Comparison of ENCODE assay signal across 15 mouse cellular contexts in the genomic region with DNA sequence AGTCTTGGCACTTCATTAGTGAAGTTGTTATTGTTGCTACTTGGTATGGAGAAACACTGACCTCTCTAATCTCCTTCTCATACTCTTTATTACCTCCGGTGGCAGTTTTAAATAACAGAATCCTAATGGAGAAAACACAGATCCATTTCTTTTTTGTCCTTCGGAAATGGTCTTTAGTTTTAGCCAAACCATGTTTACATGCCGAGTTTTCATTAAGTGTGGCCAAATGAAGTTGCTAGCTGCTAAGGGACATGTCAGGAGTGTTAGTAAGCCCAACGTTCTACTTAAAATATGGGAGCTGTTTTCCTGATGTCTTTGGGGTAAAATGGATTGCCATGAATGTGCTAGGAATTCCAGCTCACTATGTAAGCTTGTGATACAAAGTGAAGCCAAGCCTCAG.
"Had no signal": no experiment of that assay in that cellular context is flagged by ENCODE, and none has a peak within 500 bp of the region (broad histone marks: within the 10 kb centered on the region; RNA-seq: fewer than 3 reads in every experiment).

No protein-coding gene starts in this region.

- H3K4me1 ChIP-seq: neural tube, embryonic 15.5 days; stomach, embryonic 15.5 days had no signal

- H3K9me3 ChIP-seq: neural tube, embryonic 15.5 days; stomach, embryonic 15.5 days had no signal

- H3K36me3 ChIP-seq: neural tube, embryonic 15.5 days; stomach, embryonic 15.5 days had no signal

- H3K9ac ChIP-seq: neural tube, embryonic 15.5 days; stomach, embryonic 15.5 days had no signal

- H3K4me2 ChIP-seq: neural tube, embryonic 15.5 days; stomach, embryonic 15.5 days had no signal

- H3K4me3 ChIP-seq: neural tube, embryonic 15.5 days; stomach, embryonic 15.5 days had no signal

- H3K27me3 ChIP-seq: neural tube, embryonic 15.5 days; stomach, embryonic 15.5 days had no signal

- H3K27ac ChIP-seq: neural tube, embryonic 15.5 days; stomach, embryonic 15.5 days; stomach, postnatal 0 days had no signal

- DNase-seq: retina, postnatal 1 day; right cerebral cortex, adult 18-20 months; right cerebral cortex, postnatal 14 days; right cerebral cortex, postnatal 25 days; right cerebral cortex, postnatal 4 days; spleen, adult 18-20 months; thymus, adult 18-20 months; thymus, adult 2 months; thymus, postnatal 14 days; thymus, postnatal 25 days; thymus, postnatal 36 days; thymus, postnatal 4 days had no signal
